Mouse (Mus musculus) testis, adult 2 months (tissue): ENCODE data around the gene Fastkd3.

Source experiments
- CTCF ChIP-seq: fragments of 200-500 bp; IDR thresholded peaks from 2 replicates; pipeline ENCODE4 v1.5.1; 2012; ENCODE audit warnings: low read depth, mild to moderate bottlenecking, inconsistent platforms, low read length, moderate library complexity; ENCODE audit not compliant: control insufficient read depth, insufficient read depth, insufficient replicate concordance
- POLR2A ChIP-seq: fragments of 200-500 bp; IDR thresholded peaks from 2 replicates; pipeline ENCODE4 v1.6.1; 2012; ENCODE audit warnings: low read depth, mild to moderate bottlenecking, inconsistent platforms, low read length, moderate library complexity; ENCODE audit not compliant: control insufficient read depth

GRCm38 (mm10) chr13:68627041-68627440, 45.0 kb downstream of the Fastkd3 start:
- TF ChIP-seq CTCF (no peak), POLR2A (no peak)
